Mouse (Mus musculus) embryo, embryonic 11.5 days (tissue): ENCODE measurements at regions not wholly inside any gene's neighbourhood (a gene's known extent, or its start where the extent isn't known, plus 50 kb on each side); places are given as distances from the start of the nearest gene placed in this dataset.

ENCODE experiments used
- DNase-seq: peaks from one replicate; pipeline ENCODE4 v3.0.0-alpha.2; 2012; ENCODE audit warnings: low read depth, low spot score

DNA sequence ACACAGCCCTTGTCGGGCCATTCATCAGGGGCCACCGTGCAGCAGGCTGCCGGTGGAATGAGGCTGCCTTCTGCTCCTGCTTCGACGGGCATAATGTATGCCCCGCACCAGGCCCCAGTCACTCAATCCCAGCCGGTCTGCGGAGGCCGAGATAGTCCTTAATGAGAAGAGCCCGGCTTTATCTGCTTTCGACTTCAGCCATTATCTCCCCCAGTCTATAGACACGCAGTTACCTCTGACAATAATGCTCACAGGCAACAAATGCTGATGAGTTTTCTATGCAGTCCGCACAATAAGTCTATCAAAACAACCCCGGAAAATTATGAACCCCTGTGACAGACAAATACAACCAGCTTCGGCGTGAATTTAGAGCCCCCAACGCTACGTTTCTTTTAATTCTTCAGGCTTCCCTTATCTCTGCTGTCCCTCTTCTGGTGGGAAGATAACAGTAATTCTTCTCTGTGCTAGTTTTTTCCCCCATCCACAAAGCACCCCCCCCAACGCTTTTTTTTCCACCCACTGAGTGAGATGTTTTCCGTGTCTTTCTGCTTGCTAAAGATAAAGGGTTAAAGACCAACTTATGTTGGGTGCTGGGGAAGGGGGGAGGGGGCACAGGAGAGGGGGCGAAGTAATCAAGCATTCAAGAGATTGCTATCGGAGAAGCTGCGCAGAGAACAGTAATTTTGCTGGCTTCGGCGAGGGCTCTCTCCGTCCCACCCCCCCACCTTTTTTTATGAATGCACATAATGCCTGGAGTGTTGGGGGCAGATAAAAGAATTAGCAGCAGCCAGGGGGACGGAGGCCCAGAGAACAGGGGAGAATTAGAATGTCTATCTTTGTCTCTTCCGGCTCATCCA, 117.8 kb downstream of the Mrm1 start:
- no peak for DNase-seq

DNA sequence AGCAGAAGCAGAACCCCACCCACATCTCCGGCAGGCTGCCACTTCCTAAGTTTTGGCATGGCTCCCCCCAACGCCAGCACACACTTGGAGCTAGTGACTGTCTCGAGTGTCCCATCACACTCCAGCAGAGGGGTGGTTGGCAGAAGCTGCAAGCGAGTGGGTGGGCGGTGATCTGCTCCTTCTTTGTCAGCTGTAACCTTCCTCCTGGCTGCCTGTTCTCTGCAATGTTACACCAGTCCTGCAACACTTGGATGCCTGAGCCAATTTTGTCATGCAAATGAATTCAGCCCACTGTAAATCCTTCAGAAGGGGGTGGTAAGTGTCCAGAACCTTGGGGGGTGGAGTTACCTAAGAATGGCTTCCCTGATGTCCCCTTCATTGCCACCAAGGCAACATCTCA, 121.8 kb downstream of the Mrm1 start:
- no peak for DNase-seq

DNA sequence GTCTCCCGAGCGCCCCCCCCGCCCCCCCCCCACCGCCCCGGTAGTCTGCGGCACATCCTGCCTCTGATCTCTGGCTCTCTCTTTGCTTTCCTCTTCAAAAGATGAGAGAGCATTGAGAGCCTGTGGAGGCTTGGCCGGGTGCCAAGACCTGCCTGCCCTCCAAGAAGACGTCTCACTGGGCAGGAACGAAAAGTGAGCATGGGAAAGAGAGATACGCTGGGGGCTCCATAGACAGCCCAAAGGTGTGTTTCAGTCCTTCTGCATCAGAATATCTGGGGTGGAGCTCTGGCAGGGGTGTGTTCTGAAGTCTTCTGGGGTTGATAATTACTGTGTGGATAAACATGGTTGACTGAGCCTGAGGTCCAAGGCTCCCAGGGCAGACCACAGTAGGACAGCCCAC, 126.7 kb downstream of the Mrm1 start:
- no peak for DNase-seq

DNA sequence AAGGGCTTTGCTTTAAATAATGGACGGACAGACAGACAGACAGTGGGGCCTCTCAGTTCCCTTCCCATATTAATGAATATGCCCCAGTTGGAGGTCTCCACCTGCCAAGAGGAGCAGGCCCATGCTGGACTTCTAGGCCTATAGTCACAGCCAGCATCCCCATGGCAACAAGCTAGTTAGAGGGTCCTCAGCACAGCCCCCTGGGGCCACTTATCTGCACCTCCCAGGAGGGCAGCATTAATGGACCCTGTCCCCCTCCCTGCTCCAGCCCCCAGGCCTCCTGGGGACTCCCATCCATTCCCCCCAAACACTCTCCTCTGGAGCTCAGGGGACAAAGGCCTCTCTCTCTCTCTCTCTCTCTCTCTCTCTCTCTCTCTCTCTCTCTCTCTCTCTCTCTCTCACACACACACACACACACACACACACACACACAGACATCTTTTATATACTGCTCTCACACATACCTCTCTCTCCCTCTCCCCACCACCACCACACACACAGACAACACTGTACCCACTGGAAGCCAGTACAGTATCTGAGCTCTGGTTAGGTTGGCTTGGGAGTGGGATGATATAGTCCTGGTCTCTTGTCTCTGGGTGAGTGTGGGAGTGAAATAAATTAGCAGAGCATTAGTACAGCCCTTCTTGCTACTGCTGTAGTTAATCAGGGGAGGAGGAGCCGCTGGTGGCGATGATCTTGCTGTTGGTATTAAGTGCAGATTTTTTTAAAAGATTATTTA, 127.7 kb downstream of the Mrm1 start:
- no peak for DNase-seq

DNA sequence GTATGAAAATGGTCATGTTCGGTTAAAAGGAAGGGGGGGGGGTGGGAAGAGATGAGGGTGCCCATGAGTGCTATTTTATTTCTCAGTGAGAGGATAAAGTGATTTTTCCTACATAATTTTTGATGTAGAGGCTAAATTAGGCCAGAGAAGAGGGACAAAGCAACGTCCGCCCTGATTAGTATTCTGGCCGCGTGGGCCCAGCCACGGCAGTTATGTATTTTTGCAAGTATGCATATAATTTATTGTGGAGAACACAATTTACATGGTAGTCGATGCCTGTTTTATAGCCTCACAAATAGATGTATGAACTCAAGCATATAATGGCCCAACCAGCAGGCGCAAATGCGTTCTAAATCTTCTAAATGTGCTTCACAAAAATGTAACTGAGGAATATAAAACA, 132.8 kb downstream of the Mrm1 start:
- no peak for DNase-seq

DNA sequence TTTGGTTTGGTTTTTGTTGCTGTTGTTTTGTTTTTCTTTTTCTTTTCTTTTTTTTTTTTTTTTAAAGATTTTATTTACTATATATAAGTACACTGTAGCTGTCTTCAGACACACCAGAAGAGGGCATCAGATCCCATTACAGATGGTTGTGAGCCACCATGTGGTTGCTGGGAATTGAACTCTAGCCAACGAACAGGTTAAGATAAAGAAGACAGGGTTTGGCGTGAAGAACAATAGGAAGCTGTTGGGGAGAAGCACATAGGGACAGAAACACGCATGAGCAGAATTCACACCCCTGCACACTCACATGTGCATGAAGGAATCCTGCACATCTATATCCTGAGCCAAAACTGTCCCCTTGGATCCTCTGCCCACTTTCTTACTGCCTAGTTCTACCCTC, 135.0 kb downstream of the Mrm1 start:
- DNase-seq, result no peak

DNA sequence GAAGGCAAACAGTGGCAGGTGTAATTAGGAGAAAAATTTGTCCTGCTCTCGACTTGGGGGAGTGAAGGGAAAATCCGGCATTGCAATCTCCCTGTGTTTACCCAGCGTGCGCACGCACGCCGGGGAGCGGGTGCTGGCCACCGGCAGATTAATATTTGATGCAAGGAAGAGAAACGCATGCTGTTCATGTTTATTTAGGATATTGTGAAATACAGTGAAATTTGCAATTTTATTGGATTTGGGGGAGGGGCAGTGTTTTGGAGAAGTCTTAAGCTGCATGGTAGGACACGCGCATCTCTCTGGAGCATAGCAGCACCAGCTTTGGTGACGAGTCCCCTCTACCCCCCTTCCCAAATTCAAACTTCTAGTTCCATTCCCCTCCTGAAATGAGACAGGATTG, 136.4 kb downstream of the Mrm1 start:
- DNase-seq, result no peak

DNA sequence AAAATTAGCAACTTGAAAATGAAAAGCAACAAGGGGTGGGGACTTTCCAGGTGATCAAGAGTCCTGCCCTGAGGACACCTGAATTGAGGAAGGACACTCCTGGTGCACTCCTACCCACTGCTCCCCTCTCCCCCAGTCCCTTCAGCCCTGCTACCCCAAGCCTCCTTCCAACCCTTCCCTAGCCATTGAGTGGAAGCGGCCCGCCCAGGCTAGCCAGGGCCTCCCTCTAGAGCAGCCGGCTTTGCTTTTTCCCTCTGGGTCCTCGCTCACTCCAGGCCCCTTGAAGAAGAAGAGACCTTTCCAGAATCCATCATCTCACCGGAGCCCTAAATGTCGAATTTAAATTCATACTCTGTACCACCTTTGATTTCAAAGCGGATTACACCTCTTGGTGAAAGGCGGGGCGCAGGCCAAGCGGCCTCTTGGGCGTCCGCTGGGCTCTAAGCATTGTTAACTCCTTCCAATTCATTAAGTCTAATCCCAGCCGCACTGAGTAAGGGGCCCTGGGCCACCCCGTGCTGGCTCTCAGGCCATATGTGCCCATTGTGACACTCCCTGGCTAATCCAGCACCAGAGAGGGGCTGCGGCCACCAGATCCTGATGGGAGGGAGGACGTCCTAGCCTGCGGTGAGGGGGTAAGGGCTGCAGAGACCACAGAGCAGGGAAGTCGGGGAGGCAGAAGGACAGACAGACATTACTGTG, 142.8 kb downstream of the Mrm1 start:
- DNase-seq, result no peak

DNA sequence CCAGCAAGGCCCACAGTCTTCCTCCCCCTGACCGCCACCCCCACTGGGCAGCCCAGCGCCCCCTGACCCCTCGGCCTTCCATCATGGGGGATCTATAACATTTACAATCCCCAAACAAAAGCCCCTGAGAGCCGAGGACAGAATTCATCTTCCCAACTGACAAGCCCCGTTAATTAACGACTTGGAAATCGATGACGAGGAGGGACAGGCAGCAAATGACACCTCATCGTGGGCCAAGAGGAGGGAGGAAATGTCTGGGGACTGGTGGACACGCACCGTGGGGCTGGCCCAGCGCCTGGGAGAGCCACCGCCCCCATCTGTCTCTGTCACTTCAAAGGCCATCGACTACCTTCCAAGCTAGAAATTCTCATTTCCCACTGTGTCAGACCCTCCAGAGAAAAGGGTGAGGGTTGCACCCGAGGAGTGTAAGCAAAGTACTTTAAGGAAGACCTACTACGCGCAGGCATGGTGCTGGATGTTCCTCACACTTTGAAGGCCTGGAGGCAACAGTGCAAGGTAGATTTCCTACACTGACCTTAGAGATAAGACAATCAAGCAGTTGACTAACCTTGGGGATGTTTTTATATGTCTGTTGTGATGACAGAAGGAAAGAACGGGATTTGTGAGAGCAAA, 146.4 kb downstream of the Mrm1 start:
- DNase-seq, result no peak

DNA sequence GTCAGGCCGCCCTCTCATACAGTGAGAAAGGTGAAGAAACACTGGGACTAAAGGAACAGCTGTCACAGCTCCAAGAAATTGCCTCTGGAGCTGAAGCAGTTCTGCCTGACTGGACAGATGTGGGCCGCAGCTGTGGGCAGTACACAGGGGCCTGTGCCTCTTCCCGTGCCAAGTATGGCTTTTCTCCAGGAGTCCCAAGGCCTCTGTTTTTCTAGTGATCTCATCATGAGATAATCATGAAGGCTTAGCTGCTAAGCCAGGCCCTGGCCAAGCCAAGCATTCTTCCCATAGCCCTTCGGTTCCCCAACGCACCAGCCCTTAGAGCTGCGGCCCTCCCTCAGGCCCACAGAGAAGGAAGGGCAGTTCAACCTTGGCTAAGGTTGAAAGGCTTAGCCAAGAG, 146.2 kb upstream of the Lhx1 start:
- no peak for DNase-seq

DNA sequence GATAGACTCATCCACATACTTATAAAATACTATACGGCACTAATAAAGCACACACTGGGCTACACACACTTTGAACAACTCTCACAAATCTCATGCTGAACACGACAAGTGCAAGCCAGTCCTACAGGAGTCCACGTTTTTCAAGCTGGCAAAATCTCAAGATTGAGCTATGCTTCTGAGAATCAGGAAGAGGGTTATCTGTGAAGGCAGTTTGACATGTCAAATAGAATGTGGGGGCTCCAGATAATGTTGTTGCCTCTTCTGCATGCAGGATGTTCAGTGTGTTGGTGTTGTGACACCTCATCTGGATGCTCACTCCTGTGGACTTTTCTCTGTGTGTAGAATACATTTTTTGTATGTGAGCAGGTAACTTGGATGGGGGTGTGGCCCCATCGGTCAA, 142.4 kb upstream of the Lhx1 start:
- no peak for DNase-seq

DNA sequence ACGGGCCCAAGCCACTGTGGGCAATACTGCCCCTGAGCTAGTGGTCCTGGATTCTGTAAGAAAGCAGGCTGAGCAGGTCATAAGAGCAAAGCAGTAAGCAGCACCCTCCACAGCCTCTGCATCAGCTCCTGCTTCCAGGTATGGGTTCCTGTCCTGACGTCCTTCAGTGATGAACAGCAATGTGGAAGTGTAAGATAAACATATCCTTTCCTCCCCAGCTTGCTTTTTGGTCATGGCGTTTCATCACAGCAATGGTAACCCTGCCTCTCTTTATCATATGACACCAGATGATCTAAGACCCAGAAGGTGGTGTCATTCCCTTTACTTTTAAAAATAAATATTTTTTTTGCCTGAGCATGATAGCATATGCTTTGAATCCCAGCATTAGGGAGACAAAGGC, 138.9 kb upstream of the Lhx1 start:
- no peak for DNase-seq

DNA sequence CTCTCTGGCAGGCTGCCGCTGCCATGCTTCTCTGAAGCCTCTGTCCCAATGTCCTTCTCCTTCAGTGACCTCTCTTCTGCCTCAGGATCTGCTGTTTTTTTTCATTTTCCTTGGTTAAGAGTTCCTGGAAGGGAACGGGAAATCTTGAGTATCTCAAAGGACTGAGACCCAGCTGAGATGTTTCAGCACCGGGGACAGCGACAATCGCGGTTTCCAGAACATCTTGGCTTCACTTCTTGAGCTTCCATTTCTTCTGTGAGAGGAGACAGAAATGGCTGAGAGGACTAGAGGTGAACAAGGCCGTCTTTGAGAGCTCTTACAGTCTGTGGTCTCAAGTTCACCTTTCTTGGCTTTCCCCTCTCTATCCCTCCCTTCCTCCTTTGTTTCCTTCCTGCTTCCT, 136.6 kb upstream of the Lhx1 start:
- peak; percentile 63 for DNase-seq

DNA sequence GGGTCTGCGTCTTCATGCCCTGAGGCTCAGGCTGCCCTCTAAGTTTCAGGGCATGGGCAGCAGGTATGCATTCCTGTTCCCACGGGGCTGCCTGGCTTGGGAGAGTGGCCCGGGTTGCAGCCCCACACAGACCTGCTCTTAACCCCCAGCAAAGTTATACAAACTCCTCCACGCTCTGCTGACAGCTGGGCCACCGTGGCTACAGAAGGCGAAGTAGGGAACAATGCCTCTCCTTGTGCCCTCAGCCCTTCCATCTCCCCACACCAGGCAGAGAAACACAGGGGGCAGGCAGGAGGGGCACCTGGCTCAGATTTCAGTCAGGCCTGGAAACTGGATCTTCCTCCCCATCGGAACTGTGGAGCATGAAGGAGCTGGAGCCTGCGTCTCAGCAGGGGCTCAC, 135.5 kb upstream of the Lhx1 start:
- DNase-seq, result no peak

DNA sequence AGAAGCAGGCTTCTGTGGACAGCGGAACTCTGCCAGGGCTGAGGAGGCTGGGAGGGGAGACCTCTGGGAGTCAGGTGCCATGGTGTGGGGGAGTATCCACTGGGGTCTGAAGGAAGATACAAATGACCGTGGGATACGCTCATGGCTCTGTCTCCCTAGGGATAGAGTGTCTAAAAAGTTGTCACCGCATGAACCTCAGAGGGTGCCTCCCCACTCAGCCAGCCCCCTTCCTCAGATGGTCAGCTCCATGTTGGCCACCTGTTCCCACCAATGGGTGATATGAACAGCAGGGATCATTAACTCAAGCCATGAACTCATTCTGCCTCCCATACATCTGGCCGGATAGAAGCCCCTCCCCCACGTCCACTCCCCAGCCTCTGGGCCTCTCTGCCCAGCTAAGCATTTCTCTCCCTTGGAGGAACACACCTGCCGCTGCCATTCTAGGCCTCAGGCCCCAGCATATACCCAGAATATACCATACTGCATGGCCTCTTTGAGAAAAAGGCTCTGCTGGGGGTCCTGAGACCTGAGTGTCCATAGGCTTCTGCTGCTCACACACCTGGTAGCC, 134.1 kb upstream of the Lhx1 start:
- no peak for DNase-seq

DNA sequence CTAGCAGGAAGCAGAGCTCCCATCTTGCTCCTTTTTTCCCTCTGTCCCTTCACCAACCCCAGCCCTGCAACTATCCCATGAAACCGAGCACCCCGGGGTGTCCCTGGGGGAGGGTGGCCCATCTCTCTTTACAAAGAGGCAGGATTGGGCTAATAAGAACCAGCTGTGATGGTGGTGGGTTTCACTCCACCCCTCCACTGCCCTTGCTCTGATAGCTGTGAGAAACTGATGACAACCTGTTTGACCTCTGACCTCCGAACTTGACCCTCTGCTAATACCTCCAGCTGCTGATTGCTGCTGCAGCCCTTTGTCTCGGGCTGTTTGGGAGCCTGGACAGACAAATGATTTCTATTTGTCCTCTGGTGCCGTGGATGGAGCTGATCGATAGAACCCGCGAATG, 128.1 kb upstream of the Lhx1 start:
- no peak for DNase-seq

DNA sequence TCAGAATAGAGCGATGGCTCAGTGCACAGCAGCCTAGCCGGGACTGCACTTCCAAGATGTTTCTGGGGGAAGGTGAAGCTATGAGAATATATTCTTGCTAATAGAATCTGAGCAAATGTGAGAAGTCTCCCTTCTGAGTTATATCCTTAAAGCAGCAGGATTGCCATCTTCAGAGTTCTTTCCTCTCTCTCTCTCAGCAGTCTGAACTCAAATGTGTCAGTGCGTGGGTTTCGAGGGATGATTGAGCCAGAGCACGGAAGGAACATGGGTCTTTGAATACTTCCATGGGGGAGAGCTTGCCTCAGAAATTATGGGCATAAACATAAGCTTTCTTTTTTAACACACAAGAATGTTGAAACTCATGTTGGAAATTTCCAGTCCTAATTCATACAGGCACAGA, 123.6 kb upstream of the Lhx1 start:
- DNase-seq, result no peak

DNA sequence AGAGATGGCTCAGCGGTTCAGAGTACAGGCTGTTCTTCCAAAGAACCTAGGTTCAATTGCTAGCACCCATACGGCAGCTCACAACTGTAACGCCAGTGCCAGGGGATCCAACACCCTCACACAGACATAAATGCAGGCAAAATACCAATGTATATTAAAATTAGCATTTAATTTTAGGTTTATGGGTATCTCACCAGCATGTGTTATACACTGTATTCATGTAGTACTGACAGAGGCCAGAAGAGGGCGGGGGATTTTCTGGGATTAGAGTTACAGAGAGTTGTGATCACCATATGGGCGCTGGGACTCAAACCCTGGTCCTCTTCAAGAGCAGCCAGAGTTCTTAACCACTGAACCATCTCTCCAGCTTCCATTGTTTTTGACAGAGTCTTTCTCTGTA, 121.8 kb upstream of the Lhx1 start:
- DNase-seq, result no peak

DNA sequence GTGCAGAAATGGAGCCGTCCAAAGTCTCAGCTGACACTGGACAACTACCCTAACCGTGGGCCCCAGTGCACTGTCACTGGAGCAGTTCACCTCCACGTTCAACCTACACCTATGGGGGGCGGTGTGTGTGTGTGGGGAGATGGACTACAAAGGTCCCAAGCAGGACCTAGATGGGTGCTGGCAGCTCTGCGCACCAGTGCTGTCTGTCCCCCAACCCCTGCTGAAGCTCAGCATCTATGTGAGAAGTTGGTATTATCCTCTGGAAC, 117.7 kb upstream of the Lhx1 start:
- no peak for DNase-seq

DNA sequence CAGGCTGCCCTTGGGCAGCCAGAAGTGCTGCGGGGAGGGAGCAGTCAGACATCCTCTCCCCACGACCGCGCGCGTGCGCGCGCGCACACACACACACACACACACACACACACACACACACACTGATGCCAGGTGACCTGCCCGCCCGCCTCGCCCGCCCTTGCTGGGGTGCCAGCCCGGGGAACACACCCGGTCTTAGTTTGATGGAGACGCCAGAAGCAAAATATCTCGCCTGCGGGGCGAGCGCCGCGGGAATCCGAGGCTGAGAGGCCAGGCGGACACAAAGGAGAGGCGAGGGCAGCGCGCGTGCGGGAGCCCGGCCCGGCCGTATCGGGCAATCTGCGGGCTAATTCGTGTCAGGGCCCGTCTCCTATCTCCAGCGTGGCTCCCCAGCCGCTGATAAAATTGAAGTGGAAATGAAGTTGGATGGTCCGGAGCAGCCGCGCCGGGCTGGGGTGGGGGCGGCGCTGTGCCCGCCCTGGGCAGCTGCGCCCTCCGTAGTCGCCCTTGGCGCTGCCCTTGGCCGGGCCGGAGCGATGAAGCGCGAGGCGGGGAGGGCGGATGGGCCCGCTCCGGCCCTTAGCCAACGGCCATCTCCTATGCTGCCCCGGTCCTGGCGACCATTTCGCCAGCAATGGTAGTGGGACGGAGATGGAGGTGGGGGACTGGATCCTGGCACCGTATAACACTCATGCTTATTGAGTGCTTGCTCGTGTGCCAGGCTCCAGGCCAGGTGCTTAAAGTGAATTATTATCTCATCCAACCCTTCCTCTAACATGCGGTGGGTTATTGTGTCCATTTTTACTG, 117.2 kb upstream of the Lhx1 start:
- no peak for DNase-seq

DNA sequence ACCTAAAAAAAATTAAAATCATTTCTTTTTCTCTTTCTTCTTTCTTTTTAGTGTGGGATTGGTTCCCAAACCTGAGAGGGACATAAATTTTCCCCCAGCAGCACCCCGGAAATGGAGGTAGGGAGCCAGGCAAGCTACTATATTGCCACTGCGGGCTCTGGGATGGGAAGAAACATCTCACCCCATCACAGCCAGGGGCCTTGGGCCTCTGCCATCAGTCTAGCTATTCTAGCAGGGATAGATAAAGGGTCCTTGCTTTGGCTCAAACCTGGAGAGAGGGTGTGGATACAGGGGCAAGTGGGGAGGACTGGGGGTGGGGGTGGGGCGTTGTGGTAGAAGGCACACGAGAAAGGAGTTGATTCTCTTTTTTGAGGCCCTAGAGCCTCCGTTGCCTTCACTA, 116.3 kb upstream of the Lhx1 start:
- no peak for DNase-seq
